Mouse (Mus musculus) layer of hippocampus, postnatal 10 days (tissue): ENCODE results near the gene Olfr313. TPM values are rescaled to one million over a fixed set of nuclear protein-coding genes. Genes with fewer than 3 reads are reported as not detected.

Experiments used
- DNase-seq, 2 experiments: peaks; one replicate each; pipeline ENCODE4 v3.0.0; 2021; ENCODE audit warnings: low spot score in 2 of 2
- total RNA-seq, 2 experiments: library from RNA; stranded (reverse); gene quantifications; 2 replicates each; pipeline ENCODE4 v1.2.3; 2021

Gene Olfr313
- total RNA-seq, 2 experiments from 2014 or later, result not detected

GRCm38 (mm10) chr11:58847636-58848035, 32.8 kb downstream of the Olfr313 start:
- no peak for DNase-seq

- DNase-seq, result no peak
Measured at GRCm38 (mm10) chr11:58849731-58850130, 34.9 kb downstream of the Olfr313 start.

DNA sequence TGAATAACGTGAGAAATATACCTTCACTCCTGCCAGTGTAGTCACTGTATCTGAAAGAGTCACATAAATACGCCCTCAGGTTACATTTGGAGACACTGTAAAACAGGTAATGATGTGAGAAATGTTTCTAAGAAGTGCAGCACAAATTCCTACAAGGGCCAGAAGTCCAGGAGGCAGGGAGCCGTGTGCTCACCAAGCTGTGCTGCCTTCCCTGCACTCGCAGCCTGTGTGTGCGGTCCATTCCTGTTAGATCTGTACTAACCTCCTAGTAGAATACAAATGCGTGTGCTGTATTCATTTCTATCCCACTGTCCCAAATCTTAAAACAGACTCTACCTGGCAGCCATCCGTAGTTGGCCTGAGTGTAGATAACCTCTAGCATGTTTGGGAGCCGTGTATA, 45.9 kb downstream of the Olfr313 start:
- DNase-seq, result no peak

DNA sequence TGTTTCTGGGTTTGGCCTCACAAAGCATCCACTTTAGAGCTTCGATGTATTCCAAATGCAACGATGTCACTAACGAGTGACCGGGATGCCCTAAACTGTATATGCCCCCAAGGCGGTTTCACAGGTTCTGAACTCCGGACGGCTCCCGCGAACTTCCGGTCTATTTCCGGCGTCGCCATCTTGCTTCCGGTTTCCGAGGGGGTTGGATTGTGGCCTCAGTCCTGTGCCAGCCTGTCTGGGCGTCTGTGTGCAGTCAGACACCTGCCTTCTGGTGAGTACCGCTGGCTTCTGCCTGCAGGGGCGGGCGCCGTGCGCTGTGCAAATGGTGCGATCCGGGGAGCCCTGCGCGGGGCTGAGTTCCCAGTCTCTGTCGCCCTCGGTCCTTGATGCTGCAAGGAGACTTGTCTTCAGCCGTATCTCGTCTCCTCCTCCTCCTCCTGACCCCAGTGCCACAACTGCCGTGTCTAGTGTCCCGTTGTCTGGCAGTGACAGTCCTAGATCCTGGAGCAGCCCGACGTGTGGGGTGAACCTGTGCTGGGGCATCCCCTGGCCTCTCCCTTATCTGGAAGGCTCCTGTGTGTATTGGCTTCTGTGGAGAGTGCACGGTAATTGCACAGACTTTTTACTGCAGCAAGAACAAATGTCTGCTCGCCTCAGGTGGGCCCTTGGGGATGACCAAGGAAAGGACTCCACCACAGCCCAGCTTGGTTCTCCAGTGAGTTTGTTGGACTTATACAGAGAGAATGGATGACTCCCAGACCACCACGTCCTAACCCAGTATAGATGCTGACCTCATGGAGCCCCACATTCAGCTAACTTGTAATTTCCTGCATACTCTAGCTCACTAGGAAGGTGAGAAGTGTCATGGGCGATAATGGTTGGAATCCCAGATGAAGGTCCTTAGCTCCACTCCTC, 52.5 kb downstream of the Olfr313 start, which contains the start of gene 2810021J22Rik:
Gene 2810021J22Rik (plus strand): TSS at position 178 of the 915 bp plus-strand sequence.
- peak; percentile 79 to 84 for DNase-seq

DNA sequence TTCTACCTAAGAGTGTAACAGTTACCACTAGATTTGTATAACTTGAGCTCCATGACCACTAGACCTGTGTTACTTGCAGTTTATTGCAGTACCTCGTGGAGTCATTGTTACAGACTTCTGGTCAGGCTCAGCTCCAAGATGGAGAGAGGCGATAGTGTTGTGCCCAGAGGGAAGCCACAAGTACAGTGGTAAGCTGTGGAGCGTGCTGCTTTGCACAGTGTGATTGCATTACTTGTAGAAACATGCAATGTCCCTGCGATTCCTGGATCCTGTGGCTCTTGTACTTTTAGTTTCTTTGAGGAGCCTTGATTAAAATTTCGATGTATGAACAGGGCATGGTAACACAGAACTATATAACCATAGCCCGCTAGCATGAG, 53.1 kb downstream of the Olfr313 start:
- DNase-seq, result no peak

Other genes with a start within 250 kb of the Olfr313 start
- gene Olfr224, start 244.4 kb upstream of the Olfr313 start, total RNA-seq, result not detected
- not detected for gene Olfr325, start 237.3 kb upstream of the Olfr313 start, total RNA-seq
- not detected for gene Olfr324, start 219.9 kb upstream of the Olfr313 start, total RNA-seq
- not detected for gene 2210407C18Rik, start 198.9 kb upstream of the Olfr313 start, total RNA-seq
- not detected for gene Olfr323, start 184.5 kb upstream of the Olfr313 start, total RNA-seq
- gene Trim58, start 174.5 kb upstream of the Olfr313 start, total RNA-seq, result under 1 TPM in 1 of 2 experiments, not detected in 1; 0.20 TPM
- not detected for gene Olfr322, start 156.2 kb upstream of the Olfr313 start, total RNA-seq
- gene Olfr320, start 133.9 kb upstream of the Olfr313 start, total RNA-seq, result not detected
- gene Olfr319, start 115.8 kb upstream of the Olfr313 start, total RNA-seq, result not detected
- under 1 TPM in 1 of 2 experiments, not detected in 1; 0.16 TPM for gene Olfr318, start 91.0 kb upstream of the Olfr313 start, total RNA-seq
- gene Olfr317, start 75.8 kb upstream of the Olfr313 start, total RNA-seq, result under 1 TPM in 1 of 2 experiments, not detected in 1; 0.49 TPM
- under 1 TPM; 0.25 to 0.32 TPM for gene Olfr316, start 62.3 kb upstream of the Olfr313 start, total RNA-seq
- not detected for gene Olfr315, start 41.8 kb upstream of the Olfr313 start, total RNA-seq
- not detected for gene Olfr314, start 32.0 kb upstream of the Olfr313 start, total RNA-seq
- gene Fam183b, start 13.0 kb upstream of the Olfr313 start, total RNA-seq, result 1 to 10 TPM; 5.3 to 6.9 TPM
- not detected for gene Olfr312, start 14.2 kb downstream of the Olfr313 start, total RNA-seq
- gene Olfr311, start 24.3 kb downstream of the Olfr313 start, total RNA-seq, result not detected
- gene Gm12258, start 32.2 kb downstream of the Olfr313 start, total RNA-seq, result 10 to 100 TPM; 16.2 to 17.7 TPM
- 10 to 100 TPM in 1 of 2 experiments, 1 to 10 TPM in 1; 6.6 to 11.7 TPM for gene 2810021J22Rik, start 52.2 kb downstream of the Olfr313 start, total RNA-seq
- gene Zfp39, start 89.2 kb downstream of the Olfr313 start, total RNA-seq, result 10 to 100 TPM in 1 of 2 experiments, 1 to 10 TPM in 1; 9.9 to 10.1 TPM
- under 1 TPM in 1 of 2 experiments, not detected in 1; 0.22 TPM for gene Btnl10, start 102.9 kb downstream of the Olfr313 start, total RNA-seq
- 100 to 1,000 TPM; 453 to 458 TPM for gene Rnf187, start 123.9 kb downstream of the Olfr313 start, total RNA-seq
- 100 to 1,000 TPM; 146 to 155 TPM for gene Hist3h2ba, start 133.9 kb downstream of the Olfr313 start, total RNA-seq
- gene Hist3h2a, start 139.7 kb downstream of the Olfr313 start, total RNA-seq, result 10 to 100 TPM; 59.3 to 61.6 TPM
- 1 to 10 TPM; 2.9 to 3.7 TPM for gene Trim17, start 139.7 kb downstream of the Olfr313 start, total RNA-seq
- gene Trim11, start 163.1 kb downstream of the Olfr313 start, total RNA-seq, result 10 to 100 TPM; 24.7 to 28.6 TPM